Mouse (Mus musculus) lung, postnatal 0 days (tissue): ENCODE data around the gene Ramp2. TPM values are rescaled to one million over a fixed set of nuclear protein-coding genes. Genes with fewer than 3 reads are reported as not detected.
A peak's percentile ranks its signal among the peaks of the same experiment; 100 is the strongest.

Experiments
- ATAC-seq: fragments of 200-750 bp; cut with Nextera tagmentation; 2 replicates; pipeline ENCODE4 v1.8.0; 2017; ENCODE audit warnings: moderate library complexity
- DNase-seq: peaks from one replicate; pipeline ENCODE4 v3.0.0-alpha.2; 2016; ENCODE audit warnings: low spot score
- H3K27ac ChIP-seq: fragments of 300-500 bp; sonication (generic); 2 replicates; pipeline ENCODE4 v1.5.1; 2014; ENCODE audit warnings: antibody characterized with exemption, mild to moderate bottlenecking, low read length, mixed read lengths
- H3K27me3 ChIP-seq: fragments of 300-500 bp; sonication (generic); replicated peaks from 2 replicates; pipeline ENCODE4 v1.6.1; 2014; ENCODE audit warnings: low read length, mixed read lengths; ENCODE audit not compliant: insufficient read depth
- H3K36me3 ChIP-seq: fragments of 300-500 bp; sonication (generic); 2 replicates; pipeline ENCODE4 v1.6.1; 2014; ENCODE audit warnings: low read length, mixed read lengths; ENCODE audit not compliant: insufficient read depth
- H3K4me1 ChIP-seq: fragments of 300-500 bp; sonication (generic); 2 replicates; pipeline ENCODE4 v1.6.1; 2014; ENCODE audit warnings: antibody characterized with exemption, low read depth, low read length, mixed read lengths; ENCODE audit not compliant: insufficient read depth
- H3K4me2 ChIP-seq: fragments of 300-500 bp; sonication (generic); replicated peaks from 2 replicates; pipeline ENCODE4 v1.6.1; 2014; ENCODE audit warnings: low read depth, mild to moderate bottlenecking, low read length, moderate library complexity, mixed read lengths
- H3K4me3 ChIP-seq: fragments of 300-500 bp; sonication (generic); 2 replicates; pipeline ENCODE4 v1.5.1; 2014; ENCODE audit warnings: low read depth, low read length
- H3K9ac ChIP-seq: fragments of 300-500 bp; sonication (generic); replicated peaks from 2 replicates; pipeline ENCODE4 v1.6.1; 2014; ENCODE audit warnings: low read depth, mild to moderate bottlenecking
- H3K9me3 ChIP-seq: fragments of 300-500 bp; sonication (generic); 2 replicates; pipeline ENCODE4 v1.6.1; 2016; ENCODE audit warnings: low read length, mixed read lengths
- CTCF ChIP-seq: IDR thresholded peaks from 2 replicates; pipeline ENCODE4 v1.5.1; 2016; ENCODE audit warnings: antibody characterized with exemption, mild to moderate bottlenecking
- EP300 ChIP-seq: IDR thresholded peaks from 2 replicates; pipeline ENCODE4 v1.6.1; 2016; ENCODE audit warnings: antibody characterized with exemption, mild to moderate bottlenecking, control low read depth
- WGBS: fragments of 180-500 bp; shearing (Covaris S2); extraction: QIAGEN DNeasy Blood & Tissue Kit; methylation state at CpG from one replicate; pipeline ENCODE4 v1.1.7; 2014; 5-methylcytosine and 5-hydroxymethylcytosine counted together
- polyA plus RNA-seq: library from polyadenylated mRNA; unstranded; fragments of >200 nt; fragmentation: Nextera tagmentation; extraction: Ambion mirVana; gene quantifications from 2 replicates; pipeline ENCODE4 v1.2.1, GENCODE M21; 2015

Ramp2 gene
- polyA plus RNA-seq, 1 experiment from 2014 or later, result 834 TPM

- H3K9ac ChIP-seq, result no peak overlapping the region
- no peak for TF ChIP-seq EP300
- TF ChIP-seq CTCF, result no peak
These were observed 45.4 kb downstream of the Ramp2 start for GRCm38 (mm10) chr11:101291231-101291630.

GRCm38 (mm10) chr11:101295191-101295590, 49.4 kb downstream of the Ramp2 start:
- Histone ChIP-seq H3K4me1 (no peaks in the 10 kb centered on the region), H3K27ac (no peak overlapping the region), H3K4me2 (no peak overlapping the region), H3K4me3 (no peak overlapping the region), H3K27me3 (no peaks in the 10 kb centered on the region), H3K9me3 (no peaks in the 10 kb centered on the region), H3K36me3 (peaks cover 45% of the 10 kb centered on the region), H3K9ac (no peak overlapping the region)
- no peak for TF ChIP-seq CTCF
- no peak for TF ChIP-seq EP300
- ATAC-seq (no peak), DNase-seq (no peak)
- WGBS, result 93% methylated on average over 8 of the region's 8 CpGs

More at GRCm38 (mm10) chr11:101291231-101291630, 45.4 kb downstream of the Ramp2 start:
- Histone ChIP-seq H3K27ac (no peak overlapping the region), H3K4me2 (no peak overlapping the region), H3K9me3 (no peaks in the 10 kb centered on the region), H3K4me3 (no peak overlapping the region), H3K36me3 (peaks cover 39% of the 10 kb centered on the region), H3K4me1 (no peaks in the 10 kb centered on the region), H3K27me3 (no peaks in the 10 kb centered on the region)
- DNase-seq, result no peak
- WGBS, result 94% methylated on average over 8 of the region's 8 CpGs
- ATAC-seq, result no peak

- peaks cover 8% of the 10 kb centered on the region for H3K4me1 ChIP-seq
- peak overlapping the region; percentile 82 for H3K4me2 ChIP-seq
- H3K4me3 ChIP-seq, result peak overlapping the region; percentile 92
- H3K9ac ChIP-seq, result peak overlapping the region; percentile 82; the same call in 1 of the 2 replicates
- TF ChIP-seq CTCF (peak; percentile 38), EP300 (no peak)
- no peaks in the 10 kb centered on the region for H3K27me3 ChIP-seq
- 56% methylated on average over 7 of the region's 7 CpGs for WGBS
- no peak for ATAC-seq
- H3K27ac ChIP-seq, result no peak overlapping the region
- peak; percentile 5 for DNase-seq
- H3K36me3 ChIP-seq, result peaks cover 13% of the 10 kb centered on the region
- H3K9me3 ChIP-seq, result no peaks in the 10 kb centered on the region
These were observed 55.1 kb downstream of the Ramp2 start for GRCm38 (mm10) chr11:101300881-101301280.

GRCm38 (mm10) chr11:101301299-101302003, 55.6 kb downstream of the Ramp2 start:
- H3K27ac ChIP-seq, result peak overlapping the region; percentile 68
- H3K4me2 ChIP-seq, result peak overlapping the region; percentile 82
- peak overlapping the region; percentile 92 for H3K4me3 ChIP-seq
- TF ChIP-seq CTCF, result no peak
- no peak for TF ChIP-seq EP300
- H3K9me3 ChIP-seq, result no peaks in the 10 kb centered on the region
- H3K4me1 ChIP-seq, result peaks cover 8% of the 10 kb centered on the region
- peak overlapping the region; percentile 82 for H3K9ac ChIP-seq
- WGBS, result 10% methylated on average over 26 of the region's 26 CpGs
- no peak for DNase-seq
- no peak; the same call in 1 of the 2 replicates for ATAC-seq
- H3K27me3 ChIP-seq, result no peaks in the 10 kb centered on the region
- H3K36me3 ChIP-seq, result peaks cover 13% of the 10 kb centered on the region

- H3K27ac ChIP-seq, result peak within 1 kb of the TSS; percentile 68
- DNase-seq (peak; percentile 98), ATAC-seq (peak; percentile 99)
- H3K27me3 ChIP-seq, result no peaks in the 10 kb centered on the region
- 9% methylated on average over 38 of the region's 39 CpGs for WGBS
- TF ChIP-seq CTCF (peak; percentile 98), EP300 (no peak)
- H3K9me3 ChIP-seq, result no peaks in the 10 kb centered on the region
- H3K9ac ChIP-seq, result peak within 1 kb of the TSS; percentile 82
- H3K4me2 ChIP-seq, result peak within 1 kb of the TSS; percentile 82
- peaks cover 8% of the 10 kb centered on the region for H3K4me1 ChIP-seq
- peaks cover 13% of the 10 kb centered on the region for H3K36me3 ChIP-seq
- peak within 1 kb of the TSS; percentile 92 for H3K4me3 ChIP-seq
These were observed 56.4 kb downstream of the Ramp2 start, which contains the start of gene Becn1 for GRCm38 (mm10) chr11:101302004-101302798. Gene Becn1 (minus strand): TSS chr11:101302286.

GRCm38 (mm10) chr11:101307744-101308143, 61.9 kb downstream of the Ramp2 start:
- H3K9me3 ChIP-seq, result no peaks in the 10 kb centered on the region
- H3K36me3 ChIP-seq, result no peaks in the 10 kb centered on the region
- ATAC-seq, result no peak
- H3K27me3 ChIP-seq, result no peaks in the 10 kb centered on the region
- no peak overlapping the region for H3K27ac ChIP-seq
- H3K4me2 ChIP-seq, result no peak overlapping the region
- WGBS, result 11% methylated on average over 5 of the region's 5 CpGs
- DNase-seq, result no peak
- TF ChIP-seq EP300 (no peak), CTCF (no peak)
- H3K4me1 ChIP-seq, result no peaks in the 10 kb centered on the region
- H3K9ac ChIP-seq, result no peak overlapping the region
- H3K4me3 ChIP-seq, result no peak overlapping the region

Other genes starting within 250 kb of the Ramp2 start
- 51.3 and 57.2 TPM in 2 replicates for gene Atp6v0a1, start 236.6 kb upstream of the Ramp2 start, polyA plus RNA-seq
- gene Naglu, start 176.0 kb upstream of the Ramp2 start, polyA plus RNA-seq, result 18.9 and 21.9 TPM in 2 replicates
- 0.10 and 0.17 TPM in 2 replicates for gene Hsd17b1, start 167.6 kb upstream of the Ramp2 start, polyA plus RNA-seq
- gene Coasy, start 163.5 kb upstream of the Ramp2 start, polyA plus RNA-seq, result 30.5 TPM in 2 replicates
- gene Mlx, start 158.8 kb upstream of the Ramp2 start, polyA plus RNA-seq, result 42.5 and 44.5 TPM in 2 replicates
- 9.8 and 10.4 TPM in 2 replicates for gene Psmc3ip, start 150.6 kb upstream of the Ramp2 start, polyA plus RNA-seq
- 18.8 and 18.9 TPM in 2 replicates for gene Retreg3, start 126.1 kb upstream of the Ramp2 start, polyA plus RNA-seq
- 25.8 TPM in 2 replicates for gene Tubg1, start 126.1 kb upstream of the Ramp2 start, polyA plus RNA-seq
- gene Tubg2, start 90.1 kb upstream of the Ramp2 start, polyA plus RNA-seq, result 1.9 and 2.3 TPM in 2 replicates
- 0.24 and 0.56 TPM in 2 replicates for gene Cntnap1, start 75.5 kb upstream of the Ramp2 start, polyA plus RNA-seq
- 12.3 and 14.2 TPM in 2 replicates for gene Plekhh3, start 74.7 kb upstream of the Ramp2 start, polyA plus RNA-seq
- gene Ccr10, start 70.6 kb upstream of the Ramp2 start, polyA plus RNA-seq, result 0.06 and 0.20 TPM in 2 replicates
- gene Ezh1, start 19.6 kb upstream of the Ramp2 start, polyA plus RNA-seq, result 17.1 and 17.4 TPM in 2 replicates
- gene Vps25, start 7.7 kb downstream of the Ramp2 start, polyA plus RNA-seq, result 121 and 133 TPM in 2 replicates
- gene Wnk4, start 14.5 kb downstream of the Ramp2 start, polyA plus RNA-seq, result 10.6 and 14.6 TPM in 2 replicates
- gene Cntd1, start 33.0 kb downstream of the Ramp2 start, polyA plus RNA-seq, result 1.1 TPM in 2 replicates
- gene Coa3, start 33.1 kb downstream of the Ramp2 start, polyA plus RNA-seq, result 159 and 166 TPM in 2 replicates
- 149 and 152 TPM in 2 replicates for gene Becn1, start 56.3 kb downstream of the Ramp2 start, polyA plus RNA-seq
- gene Psme3, start 70.2 kb downstream of the Ramp2 start, polyA plus RNA-seq, result 44.1 and 47.4 TPM in 2 replicates
- 0.44 and 0.45 TPM in 2 replicates for gene Aoc2, start 79.0 kb downstream of the Ramp2 start, polyA plus RNA-seq
- gene Aoc3, start 84.6 kb downstream of the Ramp2 start, polyA plus RNA-seq, result 1.6 and 1.9 TPM in 2 replicates
- gene G6pc, start 121.5 kb downstream of the Ramp2 start, polyA plus RNA-seq, result 0.07 TPM in 1 of 2 replicates, not detected in the other
- gene Aarsd1, start 171.6 kb downstream of the Ramp2 start, polyA plus RNA-seq, result 26.5 and 27.0 TPM in 2 replicates
- gene Gm27029, start 178.8 kb downstream of the Ramp2 start, polyA plus RNA-seq, result 2.6 and 2.9 TPM in 2 replicates
- 14.3 and 15.5 TPM in 2 replicates for gene Rundc1, start 179.1 kb downstream of the Ramp2 start, polyA plus RNA-seq
- 6.5 and 7.3 TPM in 2 replicates for gene Ptges3l, start 179.3 kb downstream of the Ramp2 start, polyA plus RNA-seq
- gene Rpl27, start 196.3 kb downstream of the Ramp2 start, polyA plus RNA-seq, result 221 and 251 TPM in 2 replicates
- 48.1 and 50.6 TPM in 2 replicates for gene Ifi35, start 202.4 kb downstream of the Ramp2 start, polyA plus RNA-seq
- 7.5 and 9.4 TPM in 2 replicates for gene Rnd2, start 219.0 kb downstream of the Ramp2 start, polyA plus RNA-seq
- gene Vat1, start 220.2 kb downstream of the Ramp2 start, polyA plus RNA-seq, result 76.4 and 88.1 TPM in 2 replicates